Mouse (Mus musculus) E14TG2a.4 (cell line): ENCODE data around the gene Mapk8ip3.

Source experiments
- CTCF ChIP-seq: conservative IDR thresholded peaks from 2 replicates; pipeline ENCODE4 v1.5.1; 2014; ENCODE audit warnings: low read length
- NANOG ChIP-seq: IDR thresholded peaks from 2 replicates; pipeline ENCODE4 v1.6.1; 2014; ENCODE audit warnings: borderline replicate concordance, low read length, mixed read lengths

GRCm38 (mm10) chr17:24892785-24893184, 44.0 kb downstream of the Mapk8ip3 start:
- TF ChIP-seq CTCF: no peak
- no peak for TF ChIP-seq NANOG
